Mouse (Mus musculus) adrenal gland, adult 18-20 months (tissue): Measurements from ENCODE around the gene Tnks1bp1. TPM values are rescaled to one million over a fixed set of nuclear protein-coding genes. Genes with fewer than 3 reads are reported as not detected.

Experiments used
- DNase-seq, 2 experiments: peaks; one replicate each; pipeline ENCODE4 v3.0.0; 2021 to 2022; ENCODE audit warnings: low spot score in 2 of 2
- total RNA-seq, 2 experiments: library from RNA; stranded (reverse); gene quantifications; 1 replicate in 1 of 2; 2 replicates in 1 of 2; pipeline ENCODE4 v1.2.3; 2021

Tnks1bp1 gene
- total RNA-seq, 2 experiments from 2014 or later: 82.1 to 89.6 TPM

- DNase-seq: peak; percentile 84 to 86
These were observed 10.5 kb upstream of the Tnks1bp1 start, which contains the start of the genes Ssrp1 and P2rx3 for GRCm38 (mm10) chr2:85037047-85038026. Ssrp1 (plus strand) TSS chr2:85037234. P2rx3 (minus strand) TSS chr2:85037462.

DNA sequence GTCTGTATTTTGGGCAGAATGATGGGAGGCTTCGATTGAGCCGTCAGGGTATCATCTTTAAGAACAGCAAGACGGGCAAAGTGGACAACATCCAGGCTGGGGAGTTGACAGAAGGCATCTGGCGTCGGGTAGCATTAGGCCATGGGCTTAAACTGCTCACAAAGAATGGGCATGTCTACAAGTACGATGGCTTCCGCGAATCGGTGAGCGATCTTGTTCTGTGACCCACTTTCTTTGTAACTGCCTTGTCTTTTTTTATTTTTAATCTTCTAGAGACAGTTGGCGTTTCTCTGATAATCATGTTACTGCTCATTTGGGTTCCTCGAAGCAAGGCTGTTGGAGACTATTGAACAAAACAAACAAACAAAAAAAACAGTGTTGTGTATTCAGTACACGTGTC, 9.5 kb upstream of the Tnks1bp1 start:
- no peak for DNase-seq

DNA sequence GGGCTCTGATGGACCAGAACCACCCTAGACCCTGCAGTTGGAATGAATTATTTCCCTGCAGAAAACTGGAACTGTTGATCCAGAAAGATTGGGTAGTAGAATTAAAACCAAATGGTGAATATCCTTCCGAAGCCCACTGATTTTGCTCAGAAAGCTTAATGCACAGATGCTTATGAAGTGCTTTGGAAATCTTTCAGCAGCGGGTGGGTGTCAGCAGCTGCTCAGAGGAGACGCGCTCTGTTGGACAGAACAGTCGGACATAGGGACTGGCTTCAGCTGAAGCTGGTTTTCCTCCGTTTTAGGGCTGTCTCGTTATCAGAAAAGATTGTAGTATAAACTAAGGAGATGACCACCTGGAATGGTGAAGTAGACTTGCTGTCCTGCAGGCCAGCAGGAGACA, 4.2 kb upstream of the Tnks1bp1 start:
- no peak for DNase-seq

GRCm38 (mm10) chr2:85046222-85046621, 1.6 kb upstream of the Tnks1bp1 start:
- no peak for DNase-seq

GRCm38 (mm10) chr2:85047081-85047480, 741 bp upstream of the Tnks1bp1 start:
- DNase-seq: no peak

DNA sequence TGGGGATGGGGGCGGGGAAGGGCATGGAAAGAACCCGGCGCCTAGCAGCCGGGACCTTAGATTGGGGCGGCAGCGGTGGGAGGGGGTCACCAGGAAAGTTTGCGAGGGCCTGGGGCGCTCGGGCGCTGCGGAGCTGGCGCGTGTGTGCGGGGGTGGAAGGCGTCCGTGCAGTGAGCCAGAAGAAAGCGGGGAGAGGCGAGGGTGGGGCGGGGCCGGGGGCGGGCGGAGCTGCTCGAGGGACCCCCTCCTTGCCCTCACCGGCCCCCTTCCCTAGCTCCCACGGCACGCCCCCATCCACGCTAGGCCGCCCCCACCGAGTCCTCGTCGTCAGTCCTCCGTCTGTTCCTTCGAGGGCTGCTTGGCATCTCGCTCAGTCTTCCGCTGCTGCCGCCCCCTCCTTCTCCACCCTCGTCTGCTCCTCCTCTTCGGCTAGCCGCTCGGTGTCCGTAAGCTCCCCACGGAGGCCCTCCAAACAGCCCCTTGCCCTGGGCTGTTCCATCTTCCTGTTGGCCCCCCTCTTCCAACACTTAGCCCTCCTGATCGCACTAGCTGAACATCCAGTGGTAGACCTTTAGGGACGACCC, 438 bp downstream of the Tnks1bp1 start:
- peak; percentile 61 to 67 for DNase-seq

- no peak for DNase-seq
These were observed 1.5 kb downstream of the Tnks1bp1 start for GRCm38 (mm10) chr2:85049277-85049676.

- DNase-seq: peak; percentile 59 to 66
These were observed 2.3 kb downstream of the Tnks1bp1 start for GRCm38 (mm10) chr2:85050001-85050634.

- DNase-seq: peak; percentile 35 to 48
These were observed 2.9 kb downstream of the Tnks1bp1 start for GRCm38 (mm10) chr2:85050746-85051145.

- no peak for DNase-seq
These were observed 5.5 kb downstream of the Tnks1bp1 start for GRCm38 (mm10) chr2:85053192-85053816.

GRCm38 (mm10) chr2:85056711-85057110, 8.9 kb downstream of the Tnks1bp1 start:
- DNase-seq: no peak

DNA sequence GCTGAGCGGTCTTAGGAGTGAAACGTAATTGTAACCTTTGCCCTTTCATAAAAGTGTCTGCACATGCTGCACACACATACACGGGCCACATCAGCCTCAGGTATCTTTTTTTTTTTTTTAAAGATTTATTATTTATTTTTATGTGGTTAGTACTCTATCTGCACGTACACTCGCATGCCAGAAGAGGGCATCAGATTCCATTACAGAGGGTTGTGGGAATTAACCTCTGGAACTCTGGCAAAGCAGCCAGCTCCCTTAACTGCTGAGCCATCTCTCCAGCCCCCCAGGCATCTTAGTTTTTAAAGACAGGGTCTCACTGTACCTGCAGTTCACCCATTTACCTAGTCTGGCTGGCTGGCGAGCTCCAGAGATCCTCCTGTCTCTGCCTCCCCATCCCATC, 11.9 kb downstream of the Tnks1bp1 start:
- no peak for DNase-seq

DNA sequence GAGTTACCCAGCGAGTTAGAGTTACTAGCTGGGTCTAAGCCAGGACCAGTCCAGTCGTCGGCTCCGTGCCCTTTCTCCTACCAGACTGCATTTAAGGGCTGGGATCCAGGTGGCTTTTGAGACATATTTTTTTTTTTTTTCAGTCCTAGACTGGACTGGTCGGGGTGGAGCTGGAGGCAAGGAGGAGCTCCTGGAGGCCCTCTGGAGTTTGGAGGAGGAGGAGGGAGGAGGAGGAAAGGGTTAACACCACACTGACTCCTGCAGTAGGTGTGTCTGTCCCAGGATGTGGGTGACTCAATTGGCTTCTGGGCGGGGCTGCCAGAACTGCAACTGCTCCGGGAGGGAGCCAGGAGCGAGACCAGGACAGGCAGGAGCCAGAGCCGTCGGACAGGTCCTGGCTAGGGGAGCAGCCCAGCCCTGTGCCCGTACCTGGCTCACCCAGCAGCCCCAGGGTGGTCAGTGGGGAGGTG, 12.8 kb downstream of the Tnks1bp1 start:
- DNase-seq: peak; percentile 62 to 66

- DNase-seq: peak; percentile 35 to 47
These were observed 13.3 kb downstream of the Tnks1bp1 start for GRCm38 (mm10) chr2:85061107-85061541.

GRCm38 (mm10) chr2:85065141-85065875, 17.5 kb downstream of the Tnks1bp1 start:
- no peak for DNase-seq

DNA sequence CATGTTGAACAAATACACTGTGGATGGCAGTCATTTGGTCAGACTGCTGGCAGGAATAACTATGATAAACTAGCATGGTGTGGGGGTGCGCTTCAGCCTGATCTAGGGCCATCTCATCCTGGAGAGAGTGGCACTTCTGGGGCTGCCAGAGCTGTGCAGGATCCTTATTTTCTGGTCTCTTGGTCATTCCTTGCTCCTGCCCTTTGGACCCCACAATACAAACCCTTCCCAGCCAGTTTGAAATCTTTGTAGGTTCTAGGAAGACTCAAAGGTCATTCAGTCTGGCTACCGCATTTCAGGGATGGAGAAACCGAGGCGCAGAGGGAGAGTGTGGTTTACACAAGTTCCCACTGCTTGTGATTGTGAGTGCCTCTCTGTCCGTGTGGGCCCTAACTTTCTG, 19.1 kb downstream of the Tnks1bp1 start:
- DNase-seq: no peak

DNA sequence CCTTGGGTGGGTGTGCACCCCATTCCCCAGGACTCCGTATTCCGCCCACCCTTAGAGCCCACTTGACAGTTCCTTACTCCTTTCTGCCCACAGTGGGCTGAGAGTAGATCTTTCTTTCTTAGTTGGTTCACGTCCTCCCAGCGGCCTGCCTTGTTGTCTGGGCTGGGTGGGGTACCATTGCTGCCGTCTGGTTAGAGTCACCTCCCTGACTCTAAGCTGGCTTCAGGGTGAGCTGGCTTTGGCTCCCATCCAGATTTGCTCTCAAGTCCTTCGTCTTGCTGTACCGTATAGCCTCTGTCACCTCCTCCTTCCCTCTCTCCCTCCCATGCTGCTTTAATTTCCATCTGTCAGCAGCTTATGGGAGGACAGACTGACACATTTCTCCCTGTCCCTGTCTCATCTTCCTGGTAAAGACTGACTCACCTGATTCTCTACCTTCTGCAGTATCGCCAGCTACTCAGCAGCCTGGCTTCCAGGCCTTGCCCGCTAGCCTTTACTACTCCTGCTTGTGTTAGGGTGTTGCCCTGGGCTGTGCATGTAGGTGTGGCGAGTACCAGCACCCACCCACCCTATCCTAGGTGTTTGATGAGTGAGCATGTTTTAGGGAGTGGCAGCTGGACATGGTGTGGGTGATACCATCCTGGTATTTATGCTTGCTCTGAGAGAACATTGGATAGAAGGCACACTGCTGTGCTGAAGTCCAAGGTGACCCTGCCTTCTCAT, 20.2 kb downstream of the Tnks1bp1 start:
- DNase-seq: peak in 1 of 2 experiments; percentile 20

- no peak for DNase-seq
These were observed 20.8 kb downstream of the Tnks1bp1 start for GRCm38 (mm10) chr2:85068626-85069025.

GRCm38 (mm10) chr2:85070086-85070485, 22.3 kb downstream of the Tnks1bp1 start:
- no peak for DNase-seq

- no peak for DNase-seq
These were observed 24.1 kb downstream of the Tnks1bp1 start for GRCm38 (mm10) chr2:85071921-85072320.
